Mouse (Mus musculus) frontal cortex, adult 2 months (tissue): ENCODE measurements at regions not wholly inside any gene's neighbourhood (a gene's known extent, or its start where the extent isn't known, plus 50 kb on each side); places are given as distances from the start of the nearest gene placed in this dataset.
"Not testable (repeated sequence)": the region's sequence is repeated elsewhere in the genome, so short reads cannot be mapped to it uniquely, and the experiment has no call there.

Source experiments
- DNase-seq, 2 experiments: peaks; one replicate each; pipeline ENCODE4 v3.0.0; 2022; ENCODE audit warnings: low spot score in 1 of 2; ENCODE audit errors: extremely low spot score in 1 of 2

DNA sequence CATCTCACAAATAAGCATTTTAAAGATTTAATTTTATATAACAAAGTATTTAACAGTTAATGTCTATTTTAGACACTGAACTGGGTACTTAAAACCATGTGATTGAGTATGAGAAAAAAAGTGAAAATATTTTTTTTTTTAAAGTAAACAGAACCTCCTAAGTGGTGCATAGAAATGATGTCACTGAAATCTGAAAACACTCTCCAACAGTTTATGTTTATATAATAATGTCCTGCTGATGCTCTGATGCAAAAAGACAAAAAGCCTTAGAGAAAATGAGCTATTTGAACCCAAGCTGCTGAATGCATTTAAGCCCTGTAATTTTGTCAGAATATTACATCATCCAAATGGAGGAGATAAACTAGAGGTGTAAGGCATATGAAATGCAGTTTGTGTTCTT, 3447.1 kb downstream of the 9330182O14Rik start:
- no peak for DNase-seq

DNA sequence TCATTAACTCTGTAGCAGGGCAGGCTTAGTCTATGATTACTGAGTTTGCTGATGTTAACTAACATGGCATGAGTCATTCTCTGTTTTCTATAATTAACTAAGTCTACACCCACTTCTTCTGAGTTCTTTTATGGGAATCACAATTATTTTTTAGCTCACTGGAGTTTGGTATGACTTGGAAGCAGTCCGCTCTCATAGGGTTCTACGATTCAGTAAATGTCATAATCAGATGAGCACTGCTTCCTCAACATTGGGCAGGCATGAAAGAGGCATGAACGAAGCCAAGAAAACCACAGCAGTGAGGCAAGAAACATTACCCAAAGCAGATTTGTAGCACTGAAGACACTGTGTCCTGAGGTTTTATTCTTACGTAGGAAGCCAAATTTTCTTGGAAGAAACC, 3451.6 kb downstream of the 9330182O14Rik start:
- DNase-seq, result peak; percentile 20 to 38

DNA sequence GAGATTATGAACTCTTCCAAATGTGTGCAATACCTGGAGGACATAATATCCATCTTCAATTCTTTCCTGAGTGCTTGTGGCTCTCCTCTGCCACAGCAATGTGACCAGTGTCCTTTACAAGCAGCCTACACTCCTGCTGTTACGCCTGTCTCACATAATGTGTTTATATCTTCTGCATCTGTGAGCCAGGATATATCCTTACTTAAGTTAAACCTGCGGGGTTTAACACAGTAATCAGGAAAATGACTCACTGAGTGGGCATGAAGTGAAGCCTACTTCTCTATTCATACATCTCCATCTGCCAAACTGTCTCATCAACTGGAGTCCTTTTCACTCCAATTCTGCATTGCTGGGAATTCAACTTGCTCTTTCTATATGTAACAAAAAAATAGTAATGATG, 3453.9 kb downstream of the 9330182O14Rik start:
- peak; percentile 84 to 88 for DNase-seq

- DNase-seq, result no peak
Measured at GRCm38 (mm10) chr15:43607700-43608099, 3473.5 kb downstream of the 9330182O14Rik start.

- DNase-seq, result peak in 1 of 2 experiments; percentile 52
Measured at GRCm38 (mm10) chr15:43609901-43610300, 3475.7 kb downstream of the 9330182O14Rik start.

- DNase-seq, result no peak
Measured at GRCm38 (mm10) chr15:43614004-43614661, 3480.0 kb downstream of the 9330182O14Rik start.

GRCm38 (mm10) chr15:43615727-43616126, 3481.6 kb downstream of the 9330182O14Rik start:
- peak in 1 of 2 experiments; percentile 17 for DNase-seq

DNA sequence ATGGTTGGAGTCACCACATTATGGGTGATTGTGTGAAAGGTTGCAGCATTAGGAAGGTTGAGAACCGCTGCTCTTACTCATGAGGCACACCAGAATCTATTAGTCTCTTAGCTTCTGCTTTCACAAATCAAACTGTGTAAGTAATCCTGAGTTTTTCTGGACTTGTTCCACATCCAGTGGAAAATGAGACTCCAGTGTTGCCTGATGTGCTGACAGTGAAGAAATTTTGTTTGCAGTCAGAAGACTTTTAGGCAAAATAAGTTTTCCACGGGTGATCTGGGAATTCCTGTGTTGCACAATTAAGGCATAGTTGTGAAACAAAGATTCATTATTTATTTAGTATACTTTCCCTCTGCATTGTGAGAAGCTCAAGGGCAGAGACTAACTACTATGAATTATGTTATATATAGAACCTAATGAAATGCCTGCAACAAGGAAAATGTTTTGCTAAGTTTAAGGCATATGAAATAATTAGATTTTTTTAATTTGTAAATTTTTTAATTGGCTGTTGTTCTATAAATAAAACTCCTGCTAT, 3490.3 kb downstream of the 9330182O14Rik start:
- no peak for DNase-seq

DNA sequence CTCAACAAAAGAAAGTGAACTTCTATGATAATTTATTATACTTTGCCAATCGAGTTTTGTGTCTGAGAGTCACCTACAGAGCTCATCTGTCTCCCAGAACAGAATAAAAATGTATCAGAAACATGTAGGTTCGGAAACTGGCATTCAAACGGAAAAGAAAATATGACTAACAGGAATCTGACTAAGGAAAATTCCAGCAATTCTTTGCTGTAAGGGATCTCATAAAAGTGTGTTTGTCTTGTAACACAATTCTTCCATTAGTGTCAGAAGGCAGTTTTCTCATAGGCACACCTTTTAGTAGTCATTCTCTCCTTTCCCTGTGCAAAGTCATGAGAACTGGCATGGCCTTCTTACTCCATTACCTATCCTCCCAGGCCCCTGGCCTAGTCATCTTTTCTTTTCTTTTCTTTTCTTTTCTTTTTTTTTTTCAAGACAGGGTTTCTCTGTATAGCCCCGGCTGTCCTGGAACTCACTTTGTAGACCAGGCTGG, 3490.9 kb downstream of the 9330182O14Rik start:
- DNase-seq, result no peak

DNA sequence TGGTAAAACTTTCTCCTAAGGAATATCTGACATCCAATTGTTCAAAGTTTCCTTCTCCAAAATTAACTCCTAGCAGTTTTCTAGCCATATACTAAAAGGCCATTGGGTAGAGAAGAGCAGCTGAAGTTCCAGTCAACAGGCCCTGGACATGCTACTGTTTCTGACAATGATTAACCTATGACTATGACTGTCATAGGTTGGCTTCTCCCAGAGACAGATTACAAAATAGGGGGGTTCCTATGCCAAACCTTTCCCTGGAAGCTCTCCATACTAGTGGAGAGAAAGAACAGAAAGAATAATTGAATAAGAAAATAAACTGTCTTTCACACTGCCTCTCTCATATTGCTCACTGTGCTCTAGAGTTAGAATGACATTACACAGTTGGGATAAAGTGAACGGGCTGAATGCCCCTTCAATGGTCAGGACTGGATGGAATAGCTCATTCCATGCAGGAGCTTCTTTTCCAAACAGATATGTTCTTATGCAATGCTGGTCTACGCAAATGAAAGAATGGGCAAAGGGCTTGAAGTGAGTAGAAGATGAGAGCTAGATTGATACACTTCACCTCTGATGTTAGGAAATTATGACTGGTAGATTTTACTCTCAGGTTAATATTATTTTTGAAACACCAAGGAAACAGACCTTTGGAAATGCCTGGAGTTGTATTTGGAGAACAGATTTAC, 3516.8 kb downstream of the 9330182O14Rik start:
- DNase-seq, result no peak

DNA sequence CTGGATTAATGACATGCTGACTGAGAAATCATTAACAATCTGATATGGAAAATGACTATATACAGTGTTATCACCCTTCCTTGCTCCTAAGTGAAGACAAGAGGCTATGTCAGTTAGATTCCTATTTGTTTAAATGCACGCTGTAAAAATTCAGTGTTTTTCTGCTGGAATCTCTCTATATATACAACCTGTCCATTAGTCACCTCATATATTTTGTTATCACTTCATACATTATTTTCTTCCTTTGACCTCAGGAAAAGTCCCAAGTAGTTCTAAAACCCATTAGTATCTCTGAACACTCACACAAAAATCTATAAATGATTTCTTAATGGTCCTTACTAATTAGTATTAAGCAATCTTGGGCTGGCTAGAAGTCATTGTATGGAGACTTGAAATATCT, 3529.5 kb downstream of the 9330182O14Rik start:
- DNase-seq, result no peak

DNA sequence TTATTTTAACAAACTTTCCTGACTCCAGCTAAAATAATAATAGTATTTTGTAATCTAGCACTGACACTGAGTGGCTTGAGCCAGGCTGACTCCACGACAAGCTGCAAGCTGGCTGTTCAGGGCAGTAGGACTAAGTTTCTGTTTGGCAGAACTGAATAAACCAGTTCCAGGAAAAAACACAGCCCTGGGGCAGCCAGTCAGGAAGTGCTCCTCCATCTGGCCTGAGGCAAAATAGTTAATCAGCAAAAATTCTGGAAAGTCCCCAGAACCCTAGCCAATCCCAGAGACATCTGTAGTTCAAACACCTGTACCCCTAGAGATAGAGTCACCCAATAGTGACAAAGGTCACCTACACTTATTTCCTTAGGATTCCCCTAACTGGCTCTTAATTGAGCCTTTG, 3544.7 kb downstream of the 9330182O14Rik start:
- no peak for DNase-seq

GRCm38 (mm10) chr15:43682176-43682575, 3548.0 kb downstream of the 9330182O14Rik start:
- no peak for DNase-seq

GRCm38 (mm10) chr15:43691998-43692397, 3557.8 kb downstream of the 9330182O14Rik start:
- DNase-seq, result not testable (repeated sequence)

- DNase-seq, result peak; percentile 86 to 87
Measured at GRCm38 (mm10) chr15:43695451-43695850, 3561.3 kb downstream of the 9330182O14Rik start.

- DNase-seq, result no peak
Measured at GRCm38 (mm10) chr15:43717035-43717434, 3582.9 kb downstream of the 9330182O14Rik start.

- peak; percentile 74 to 75 for DNase-seq
Measured at GRCm38 (mm10) chr15:43717559-43717958, 3583.4 kb downstream of the 9330182O14Rik start.

- peak; percentile 16 to 74 for DNase-seq
Measured at GRCm38 (mm10) chr15:43720916-43721315, 3586.8 kb downstream of the 9330182O14Rik start.

GRCm38 (mm10) chr15:43735697-43736096, 3601.5 kb downstream of the 9330182O14Rik start:
- no peak for DNase-seq

GRCm38 (mm10) chr15:43758256-43758655, 3624.1 kb downstream of the 9330182O14Rik start:
- peak in 1 of 2 experiments; percentile 78 for DNase-seq

DNA sequence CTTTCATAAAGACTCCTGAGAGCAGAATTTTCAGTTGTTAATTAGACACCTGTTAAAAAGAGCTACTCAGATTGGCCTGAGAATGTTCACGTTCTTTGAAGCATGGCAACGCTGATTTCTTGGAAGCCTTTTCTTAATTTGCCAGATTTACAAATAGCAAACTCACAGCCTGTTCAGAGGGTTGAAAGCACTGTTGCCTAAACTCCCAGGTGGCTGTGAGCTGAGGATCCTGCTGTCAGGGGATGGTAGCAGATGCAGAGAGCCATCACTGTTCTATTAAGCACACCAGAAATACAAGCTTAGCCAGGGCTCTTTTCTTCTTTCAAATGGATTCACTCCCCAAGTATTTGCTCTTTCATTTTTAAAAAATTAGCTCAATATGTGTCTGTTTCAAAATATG, 3630.4 kb downstream of the 9330182O14Rik start:
- no peak for DNase-seq

GRCm38 (mm10) chr15:43772718-43773117, 3638.6 kb downstream of the 9330182O14Rik start:
- peak; percentile 12 to 74 for DNase-seq
